Mouse (Mus musculus) left cerebral cortex, adult 8-10 months (tissue): ENCODE data around the gene Gfod2. TPM values are rescaled to one million over a fixed set of nuclear protein-coding genes. Genes with fewer than 3 reads are reported as not detected.

ENCODE experiments used
- DNase-seq, 2 experiments: peaks; one replicate each; pipeline ENCODE4 v3.0.0; 2022; ENCODE audit warnings: low spot score in 2 of 2
- total RNA-seq, 4 experiments: library from RNA; stranded (reverse); gene quantifications; 2 replicates each; pipeline ENCODE4 v1.2.4; 2022

Gfod2 gene
- total RNA-seq, 4 experiments from 2014 or later: 14.5 to 21.4 (median 18.3) TPM

DNA sequence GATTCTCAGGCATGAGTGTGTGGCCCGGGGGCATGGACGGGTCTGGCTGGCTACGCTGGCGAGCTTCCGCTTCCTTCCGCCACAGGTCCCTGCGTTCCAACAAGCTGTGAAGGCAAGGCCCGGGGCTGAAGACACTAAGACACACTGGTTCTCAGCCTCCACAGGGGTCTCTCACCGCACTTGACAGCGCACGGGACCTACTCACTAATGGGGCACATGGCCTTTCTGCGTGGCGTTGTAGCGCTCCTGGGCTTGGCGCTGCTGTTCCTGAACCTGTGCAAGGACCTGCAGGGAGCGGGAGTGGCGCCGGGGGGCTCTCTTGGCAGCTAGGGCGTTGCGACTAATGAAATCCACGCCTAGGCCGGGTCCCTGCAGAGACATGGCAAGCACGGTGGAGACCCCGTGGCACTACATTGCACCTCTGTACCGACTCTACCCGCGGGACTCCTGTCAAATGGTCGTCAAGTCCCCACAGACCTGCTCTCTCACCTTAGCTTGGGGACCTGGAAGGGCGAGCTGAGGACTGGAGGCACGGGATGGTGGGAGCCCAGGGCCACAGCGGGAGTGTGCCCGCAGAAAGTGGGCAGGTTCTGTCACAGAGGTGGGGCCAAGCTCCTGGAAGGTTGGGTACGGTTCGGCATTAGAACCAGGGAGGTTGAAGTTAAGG lies 54.2 kb downstream of the Gfod2 start:
- no peak for DNase-seq

DNA sequence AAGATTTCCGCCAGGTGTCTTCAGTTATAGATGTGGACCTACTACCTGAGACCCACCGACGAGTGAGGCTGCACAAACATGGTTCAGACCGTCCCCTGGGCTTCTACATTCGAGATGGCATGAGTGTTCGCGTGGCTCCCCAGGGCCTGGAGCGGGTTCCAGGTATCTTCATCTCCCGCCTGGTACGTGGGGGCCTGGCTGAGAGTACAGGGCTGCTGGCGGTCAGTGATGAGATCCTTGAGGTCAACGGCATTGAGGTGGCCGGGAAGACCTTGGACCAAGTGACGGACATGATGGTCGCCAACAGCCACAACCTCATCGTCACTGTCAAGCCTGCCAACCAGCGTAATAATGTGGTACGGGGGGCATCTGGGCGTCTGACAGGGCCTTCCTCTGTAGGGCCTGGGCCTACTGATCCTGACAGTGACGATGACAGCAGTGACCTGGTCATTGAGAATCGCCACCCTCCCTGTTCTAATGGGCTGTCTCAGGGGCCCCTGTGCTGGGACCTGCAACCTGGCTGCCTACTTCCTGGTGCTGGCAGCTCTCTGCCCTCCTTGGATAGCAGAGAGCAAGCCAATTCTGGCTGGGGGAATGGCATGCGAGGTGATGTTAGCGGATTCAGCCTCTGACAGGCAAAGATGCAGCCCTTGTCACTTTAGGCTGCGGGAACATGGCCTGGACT lies 55.6 kb downstream of the Gfod2 start:
- DNase-seq: no peak

DNA sequence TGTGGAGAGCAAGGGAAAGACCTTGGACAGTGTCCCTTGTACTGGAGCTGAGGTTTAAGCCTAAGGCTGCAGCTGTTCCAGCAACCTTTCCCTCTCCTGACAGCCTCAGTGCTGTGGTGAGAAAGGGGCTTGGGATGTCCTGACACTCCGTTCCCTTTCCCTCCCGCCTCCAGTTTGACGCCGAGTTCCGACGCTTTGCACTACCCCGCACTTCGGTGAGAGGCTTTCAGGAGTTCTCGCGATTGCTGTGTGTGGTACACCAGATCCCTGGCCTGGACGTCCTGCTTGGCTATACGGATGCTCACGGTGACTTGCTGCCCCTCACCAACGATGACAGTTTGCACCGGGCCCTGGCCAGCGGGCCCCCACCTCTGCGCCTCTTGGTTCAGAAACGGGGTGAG lies 56.5 kb downstream of the Gfod2 start:
- no peak for DNase-seq

DNA sequence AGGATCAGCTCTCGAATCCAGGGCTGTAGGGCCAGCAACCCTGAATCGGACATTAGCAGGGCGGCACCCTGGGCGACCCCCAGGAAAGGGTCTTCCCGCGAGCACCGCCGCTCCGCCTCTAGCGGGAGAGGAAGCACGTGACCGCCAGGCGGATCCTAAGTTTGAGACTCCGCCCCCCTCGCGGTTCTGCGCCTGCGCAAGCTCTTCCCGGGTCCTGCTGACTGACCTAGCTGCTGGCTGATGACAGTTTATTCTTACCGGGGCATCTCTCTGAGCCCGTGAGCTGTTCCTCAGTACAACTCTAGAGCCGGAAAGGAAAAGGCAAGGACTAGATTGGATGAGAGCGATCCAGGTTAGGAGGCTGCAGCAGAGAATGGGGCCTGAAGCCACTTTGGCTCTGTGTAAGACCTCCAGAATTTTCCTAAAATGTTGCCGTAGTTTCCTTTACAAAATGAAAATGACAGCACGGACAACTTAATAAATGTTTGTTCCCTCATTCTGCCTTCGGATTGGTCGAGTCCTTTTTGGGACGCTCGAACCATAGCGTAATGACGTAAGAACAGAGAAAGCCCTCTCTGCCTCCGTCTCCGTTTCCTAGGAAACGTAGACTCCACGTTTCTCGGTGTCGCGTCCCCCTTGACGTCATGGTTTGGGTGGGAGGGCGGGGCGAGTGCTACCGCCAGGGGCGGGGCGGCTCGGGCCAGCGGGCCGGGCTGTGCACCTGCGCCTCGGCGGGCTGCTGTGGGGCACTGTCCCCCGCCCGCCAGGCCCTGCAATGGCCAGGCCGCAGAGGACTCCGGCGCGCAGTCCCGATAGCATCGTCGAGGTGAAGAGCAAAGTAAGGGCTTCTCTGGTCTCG lies 57.3 kb downstream of the Gfod2 start, which contains the start of the genes Acd and Pard6a:
Acd (minus strand) TSS at position 137 of the 859 bp plus-strand sequence.
Pard6a (plus strand) TSS at position 183 of the 859 bp plus-strand sequence.
- DNase-seq: peak; percentile 93 to 95

DNA sequence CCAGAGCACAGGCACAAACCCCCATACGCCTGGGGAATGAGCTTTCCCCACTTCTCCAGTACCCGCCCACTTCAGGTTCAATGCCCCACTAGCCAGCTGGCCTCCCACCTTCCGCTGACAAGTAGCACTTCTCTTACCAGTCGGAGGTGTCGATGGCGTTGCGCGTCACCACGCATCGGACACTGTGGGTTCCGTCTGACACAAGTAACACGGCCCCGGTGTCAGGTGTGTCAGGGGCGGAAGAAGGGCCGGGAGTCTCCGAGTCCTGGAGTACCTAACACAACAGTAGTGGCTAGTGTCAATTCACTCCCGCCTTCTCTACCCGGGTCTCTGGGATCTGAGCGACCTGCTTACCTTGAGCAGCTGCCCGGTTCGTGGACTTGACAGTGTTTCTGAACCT lies 57.9 kb downstream of the Gfod2 start:
- DNase-seq: peak in 1 of 2 experiments; percentile 75

DNA sequence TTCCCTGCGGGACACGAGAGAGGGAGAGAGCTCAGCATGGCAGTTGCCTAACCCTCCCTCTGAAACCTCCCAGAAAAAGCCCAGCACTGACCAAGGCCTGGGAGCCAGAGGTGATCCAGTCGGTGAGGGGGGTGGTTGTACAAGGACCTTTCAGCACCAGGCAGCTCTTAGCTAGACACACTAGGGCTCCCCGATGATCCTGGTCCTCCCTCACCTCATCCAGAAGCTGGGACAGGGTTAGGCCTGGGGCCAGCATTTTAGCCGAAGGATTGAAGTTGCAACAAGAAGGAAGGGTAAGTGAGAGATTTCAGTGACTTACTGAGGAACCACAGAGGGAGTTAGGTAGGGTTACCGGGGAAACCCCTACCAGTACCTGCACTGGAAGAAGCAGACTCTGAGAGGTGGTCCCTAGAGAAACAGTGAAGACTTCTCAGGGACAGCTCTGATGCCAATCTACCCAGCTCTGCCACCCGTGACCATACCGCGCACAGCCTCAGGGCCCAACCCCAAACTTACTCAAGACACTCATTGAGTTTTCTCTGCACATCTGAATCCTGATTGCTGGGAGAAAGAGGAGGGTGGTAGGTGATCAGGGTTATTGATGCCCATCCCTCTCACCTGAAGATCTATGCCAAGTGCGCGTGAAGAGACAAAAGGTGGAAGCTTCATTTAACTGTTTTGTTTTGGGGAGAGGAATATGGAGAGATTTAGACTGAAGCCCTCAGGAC lies 58.8 kb downstream of the Gfod2 start:
- DNase-seq: no peak

DNA sequence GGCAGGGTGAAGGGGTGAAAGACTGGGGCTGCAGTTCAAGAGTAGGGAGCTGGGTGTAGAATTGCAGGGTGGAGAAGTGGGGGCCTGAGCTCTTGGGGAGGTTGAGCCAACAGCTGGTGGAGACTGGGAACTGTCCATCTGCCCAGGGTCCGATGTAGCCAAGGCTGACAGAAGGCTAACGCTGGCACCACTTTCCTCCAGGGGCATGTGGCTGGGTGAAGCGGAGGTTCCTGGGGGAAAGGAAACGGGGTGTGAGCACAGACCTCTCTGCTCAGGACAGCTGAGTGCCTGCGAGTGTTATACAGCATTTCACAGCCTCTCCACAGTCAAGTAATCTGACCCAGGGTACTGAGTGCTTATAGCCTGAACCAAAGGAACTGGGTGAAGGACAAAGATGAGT lies 59.7 kb downstream of the Gfod2 start:
- no peak for DNase-seq

DNA sequence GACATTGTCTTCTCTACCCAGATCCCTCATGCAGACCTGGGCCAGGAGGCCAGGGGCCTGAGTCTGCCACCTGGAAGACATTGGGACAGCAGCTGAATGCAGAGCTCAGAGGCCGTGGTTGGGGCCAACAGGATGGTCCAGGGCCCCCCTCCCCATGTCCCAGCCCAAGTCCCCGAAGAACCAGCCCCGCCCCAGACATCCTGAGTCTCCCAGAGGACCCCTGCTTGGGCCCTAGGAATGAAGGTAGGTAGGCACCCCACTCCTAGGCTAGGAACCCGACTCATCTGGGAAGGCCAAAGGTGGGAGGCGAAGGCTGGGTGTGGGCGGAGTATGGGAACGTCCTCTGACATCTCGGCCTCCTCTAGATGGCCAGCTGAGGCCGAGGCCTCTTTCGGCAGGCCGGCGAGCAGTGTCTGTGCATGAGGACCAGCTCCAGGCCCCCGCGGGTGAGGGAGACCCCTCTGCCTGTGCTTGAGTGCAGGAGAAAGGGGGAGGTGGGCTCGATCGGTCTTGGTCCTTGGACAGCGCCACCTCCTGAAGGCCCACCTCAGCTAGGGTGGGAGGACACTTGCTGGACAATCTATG lies 61.2 kb downstream of the Gfod2 start:
- DNase-seq: no peak

DNA sequence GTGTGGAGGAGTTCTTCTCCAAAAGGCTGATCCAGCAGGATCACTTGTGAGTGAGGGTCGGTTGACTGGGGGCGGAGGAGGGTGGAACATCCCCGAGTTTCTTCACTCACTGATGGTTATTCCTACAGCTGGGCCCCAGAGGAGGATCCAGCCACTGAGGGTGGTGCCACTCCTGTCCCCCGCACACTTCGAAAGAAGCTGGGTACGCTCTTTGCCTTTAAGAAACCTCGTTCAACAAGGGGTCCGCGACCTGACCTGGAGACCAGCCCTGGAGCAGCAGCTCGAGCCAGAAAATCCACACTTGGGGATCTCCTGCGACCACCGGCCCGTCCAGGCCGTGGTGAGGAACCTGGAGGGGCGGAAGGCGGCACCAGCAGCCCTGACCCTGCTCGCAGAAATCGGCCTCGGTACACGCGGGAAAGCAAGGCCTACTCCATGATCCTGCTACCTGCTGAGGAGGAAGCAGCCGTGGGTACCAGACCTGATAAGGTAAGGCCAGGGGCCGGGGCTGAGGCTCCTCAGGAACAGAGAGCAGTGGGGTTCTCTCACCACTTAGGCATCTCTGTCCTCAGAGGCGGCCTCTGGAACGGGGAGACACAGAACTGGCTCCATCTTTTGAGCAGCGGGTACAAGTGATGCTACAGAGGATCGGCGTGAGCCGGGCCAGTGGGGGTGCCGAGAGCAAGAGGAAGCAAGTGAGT lies 63.2 kb downstream of the Gfod2 start:
- DNase-seq: no peak

DNA sequence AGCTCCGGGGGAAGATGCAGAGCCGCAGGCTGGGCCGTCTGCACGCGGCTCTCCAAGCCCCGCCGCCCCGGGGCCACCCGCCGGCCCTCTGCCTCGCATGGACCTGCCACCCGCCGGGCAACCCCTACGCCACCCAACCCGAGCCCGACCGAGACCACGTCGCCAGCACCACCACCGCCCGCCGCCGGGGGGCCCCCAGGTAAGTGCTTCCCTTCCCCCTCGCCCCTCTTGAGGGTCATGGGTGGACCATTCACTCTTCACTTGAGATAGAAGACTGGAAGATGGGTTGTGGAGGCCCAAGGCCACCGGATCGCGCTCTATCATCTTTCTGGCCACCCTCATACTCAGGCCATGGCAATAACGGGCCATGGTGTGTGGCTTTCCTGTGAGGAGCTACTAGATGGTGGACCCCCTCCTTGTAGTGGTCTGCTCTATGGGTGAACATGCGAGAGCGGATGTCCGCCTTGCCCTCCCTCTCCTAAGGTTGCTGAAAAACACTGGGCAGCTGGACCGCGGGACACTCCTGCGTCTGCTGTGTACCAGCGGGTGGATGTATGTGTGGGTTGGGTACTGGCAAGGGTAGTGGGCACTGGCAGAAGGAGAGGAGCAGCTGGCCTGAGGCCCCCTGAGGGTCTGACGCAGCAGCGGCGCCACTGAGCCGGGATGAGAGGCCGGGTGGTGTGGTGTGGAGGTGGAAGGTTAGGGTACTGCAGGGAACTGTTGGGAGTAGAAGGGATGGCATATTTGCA lies 64.2 kb downstream of the Gfod2 start:
- peak in 1 of 2 experiments; percentile 48 for DNase-seq

DNA sequence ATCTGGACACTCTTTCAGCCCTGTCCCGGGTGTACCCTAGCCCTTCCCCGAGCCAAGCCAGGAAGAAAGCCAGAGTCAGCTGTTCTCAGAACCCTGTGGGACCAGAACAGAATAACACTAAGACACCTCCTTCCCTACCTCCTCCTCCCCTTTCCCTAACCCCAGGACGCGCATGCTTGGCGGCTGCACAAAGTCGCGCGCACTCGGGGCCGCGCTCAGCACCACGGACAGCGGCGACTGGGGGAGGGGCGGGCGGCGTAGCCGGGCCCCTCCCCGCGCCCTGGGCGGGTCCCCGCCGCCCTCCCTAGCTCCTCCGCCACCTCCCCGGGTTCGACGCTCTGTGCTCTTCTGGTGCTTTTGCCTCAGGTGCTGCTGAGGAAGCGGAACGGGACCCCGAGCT lies 64.8 kb downstream of the Gfod2 start:
- DNase-seq: peak; percentile 53 to 68

DNA sequence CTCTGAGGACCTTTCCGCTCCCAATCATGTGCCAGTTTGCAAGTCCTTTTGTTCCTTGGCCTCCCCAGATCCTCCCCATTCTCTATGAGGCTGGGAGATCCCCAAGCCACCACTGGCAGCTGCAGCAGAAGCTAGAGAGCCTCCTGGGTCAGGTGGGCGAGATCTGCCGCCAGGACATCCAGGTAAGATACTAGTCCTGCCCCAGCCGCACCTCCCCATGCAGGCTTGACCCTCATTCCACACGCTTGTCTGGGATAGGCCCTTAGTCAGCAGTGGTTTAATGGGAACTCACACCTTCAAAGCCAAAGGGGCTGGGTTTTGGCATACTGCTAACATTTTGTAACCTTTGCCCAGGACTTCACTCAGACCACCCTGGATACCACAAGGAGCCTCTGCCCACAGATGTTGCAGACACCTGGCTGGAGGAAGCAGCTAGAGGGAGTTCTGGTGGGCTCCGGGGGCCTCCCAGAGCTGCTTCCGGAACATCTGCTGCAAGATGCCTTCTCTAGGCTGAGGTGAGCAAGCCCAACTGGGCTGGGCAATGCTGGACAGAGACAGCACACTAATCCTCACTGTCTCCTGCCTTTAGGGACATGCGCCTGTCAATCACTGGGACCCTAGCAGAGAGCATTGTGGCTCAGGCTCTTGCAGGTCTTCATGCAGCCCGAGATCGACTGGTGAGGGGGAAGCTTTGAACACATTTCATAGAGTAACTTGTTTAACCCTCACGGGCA lies 65.8 kb downstream of the Gfod2 start:
- DNase-seq: no peak

DNA sequence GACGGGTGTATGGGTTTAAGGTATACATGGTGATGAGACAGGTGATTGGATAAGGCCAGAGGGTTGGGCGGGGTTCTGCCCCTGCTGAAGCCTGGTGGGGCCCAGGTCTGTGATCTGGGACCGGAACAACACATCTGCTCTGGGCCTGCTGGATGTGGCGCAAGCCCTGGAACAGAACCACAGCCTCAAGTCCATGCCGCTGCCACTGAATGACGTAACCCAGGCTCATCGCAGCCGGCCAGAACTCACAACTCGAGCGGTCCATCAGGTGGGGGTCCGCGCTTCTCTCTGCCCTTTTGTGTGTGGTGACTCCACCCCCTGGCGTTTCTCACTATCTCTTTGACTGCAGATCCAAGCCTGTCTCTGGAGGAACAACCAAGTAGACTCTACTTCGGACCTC lies 67.5 kb downstream of the Gfod2 start:
- no peak for DNase-seq

DNA sequence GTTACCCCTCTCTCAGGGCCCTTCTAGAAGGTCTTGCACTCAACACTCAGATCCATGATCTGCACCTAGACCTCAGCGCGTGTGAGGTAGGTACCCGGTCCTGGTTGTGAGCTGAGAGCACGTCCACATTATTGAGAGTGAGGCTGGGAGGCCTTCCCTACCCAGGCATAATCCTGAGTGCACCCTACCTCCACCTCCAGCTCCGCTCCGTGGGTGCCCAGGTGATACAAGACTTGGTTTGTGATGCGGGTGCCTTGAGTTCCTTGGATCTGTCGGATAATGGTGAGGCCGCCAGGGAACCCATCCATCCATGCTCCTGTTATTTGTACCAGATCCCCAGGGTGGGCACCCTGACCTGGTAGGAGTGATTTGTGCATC lies 68.5 kb downstream of the Gfod2 start:
- no peak for DNase-seq

DNA sequence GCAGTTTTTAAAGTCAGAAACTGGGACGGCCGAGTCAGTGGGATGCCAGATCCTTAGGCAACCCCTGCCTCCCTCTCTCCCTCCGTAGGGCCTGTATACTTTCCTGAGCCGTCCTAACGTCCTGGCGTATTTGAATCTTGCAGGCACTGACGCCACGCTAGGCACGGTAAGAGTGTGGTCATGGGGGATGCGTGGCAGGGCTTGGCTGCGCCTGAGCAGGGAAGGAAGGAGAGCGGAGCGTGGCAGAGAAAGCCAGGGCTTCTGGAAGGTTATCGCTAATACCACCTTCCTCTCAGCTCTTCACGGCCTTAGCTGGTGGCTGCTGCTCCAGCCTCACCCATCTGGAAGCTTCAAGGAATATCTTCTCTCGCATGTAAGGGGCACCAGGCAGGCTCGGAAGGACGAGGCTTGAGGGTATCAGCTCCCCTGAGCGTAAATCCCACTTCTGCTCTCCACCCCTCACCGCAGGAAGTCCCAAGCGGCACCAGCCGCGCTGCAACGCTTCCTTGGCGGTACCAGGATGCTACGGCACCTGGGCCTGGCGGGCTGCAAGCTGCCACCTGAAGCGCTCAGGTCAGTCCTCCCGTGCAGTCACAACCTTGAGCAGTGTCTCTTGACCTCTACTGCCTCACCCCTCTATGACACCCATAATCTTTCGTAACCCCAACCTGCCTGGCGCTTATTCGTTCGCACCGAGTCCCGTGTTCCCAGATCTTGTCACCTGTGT lies 69.0 kb downstream of the Gfod2 start:
- DNase-seq: no peak

DNA sequence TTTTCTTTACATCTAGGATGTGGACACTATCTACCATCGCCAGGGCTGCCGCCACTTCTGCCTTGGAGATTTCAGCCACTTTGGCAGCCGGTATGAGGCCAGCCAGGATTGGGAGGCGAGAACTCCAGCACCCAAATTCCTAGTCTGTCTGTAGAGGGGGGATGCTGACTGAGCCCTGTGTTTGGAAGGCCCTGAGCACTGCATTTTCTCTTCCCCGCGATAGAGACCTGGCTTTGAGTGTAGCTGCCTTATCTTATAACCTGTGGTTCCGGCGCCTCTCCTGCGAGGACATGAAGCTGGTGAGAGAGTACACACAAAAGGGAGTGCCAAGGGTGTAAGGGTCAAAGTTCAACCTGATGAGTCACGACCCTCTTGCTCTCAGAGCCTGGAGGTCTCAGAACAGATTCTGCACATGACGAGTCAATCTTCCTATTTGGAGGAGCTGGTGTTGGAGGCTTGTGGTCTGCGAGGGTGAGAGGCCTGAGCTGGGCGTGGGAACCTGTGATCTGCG lies 70.2 kb downstream of the Gfod2 start:
- DNase-seq: no peak

DNA sequence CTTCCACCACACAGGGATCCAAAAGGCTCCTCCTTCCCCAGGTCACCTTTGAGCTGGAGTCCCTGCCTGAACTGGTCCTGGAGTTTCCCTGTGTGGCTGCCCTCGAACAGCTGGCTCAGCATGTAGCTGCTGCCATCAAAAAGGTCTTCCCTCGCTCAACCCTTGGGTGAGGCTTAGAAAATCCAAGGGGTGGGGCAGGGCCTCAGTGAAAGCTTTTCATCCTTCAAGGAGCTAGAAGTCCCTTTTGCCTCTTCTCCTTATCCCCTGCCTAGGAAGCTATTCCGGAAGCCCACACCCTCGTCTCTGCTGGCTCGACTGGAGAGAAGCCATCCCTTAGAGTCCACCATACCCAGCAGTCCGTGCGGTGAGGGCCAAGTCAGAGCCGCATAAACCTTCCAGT lies 71.0 kb downstream of the Gfod2 start:
- DNase-seq: no peak

DNA sequence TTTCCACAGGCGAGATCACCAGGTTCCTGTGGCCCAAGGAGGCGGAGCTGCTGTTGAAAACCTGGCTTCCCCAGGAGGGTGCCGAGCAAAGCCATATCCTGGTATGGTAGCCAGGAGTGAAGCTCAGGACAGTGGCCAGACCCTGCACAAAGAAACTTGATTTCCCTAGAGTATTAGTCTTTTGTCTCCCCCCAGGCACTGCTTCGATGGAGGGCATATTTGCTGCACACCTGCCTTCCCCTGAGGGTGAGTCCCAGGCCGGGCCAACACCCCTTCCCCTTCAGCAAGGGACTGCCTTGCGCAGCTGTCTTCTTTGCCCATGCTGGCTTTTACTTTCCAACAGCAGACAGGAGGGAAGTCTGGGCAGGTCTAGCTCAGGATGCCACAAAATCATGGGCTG lies 71.9 kb downstream of the Gfod2 start:
- DNase-seq: no peak
